Mouse (Mus musculus): ENCODE results near the gene Yap1. TPM values are rescaled to one million over a fixed set of nuclear protein-coding genes. Genes with fewer than 3 reads are reported as not detected.
A peak's percentile ranks its signal among the peaks of the same experiment; 100 is the strongest.

The Yap1 gene
- polyA plus RNA-seq, 1 experiment from 2014 or later = 69.5 TPM

DNA sequence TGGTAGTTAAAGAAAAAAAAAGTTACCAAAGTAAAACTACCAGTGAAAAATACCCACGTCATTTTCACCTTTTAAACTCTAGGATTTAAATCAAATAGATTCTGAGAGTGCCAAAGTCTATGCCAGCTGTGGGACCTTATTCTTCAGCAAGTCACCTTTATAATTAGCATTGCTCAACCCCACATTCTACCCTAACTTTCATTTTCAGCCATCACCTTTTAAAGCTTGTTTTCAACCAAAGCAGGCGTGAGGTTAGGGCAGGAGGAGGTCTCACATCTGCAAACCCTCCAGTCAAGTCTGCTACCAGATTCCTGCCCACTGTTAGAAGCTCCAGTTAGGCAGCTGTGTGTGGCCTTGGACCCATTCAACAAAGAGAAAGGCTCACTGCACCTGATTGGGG lies 32.4 kb downstream of the Yap1 start:
- H3K9ac ChIP-seq (replicated peaks) = no peak overlapping the region
- H3K36me3 ChIP-seq = peaks cover 71% of the 10 kb centered on the region
- H3K4me2 ChIP-seq = no peak overlapping the region
- H3K27me3 ChIP-seq = no peaks in the 10 kb centered on the region
- H3K9me3 ChIP-seq = no peaks in the 10 kb centered on the region
- no peak overlapping the region for H3K4me3 ChIP-seq (replicated peaks)
- H3K27ac ChIP-seq = no peak overlapping the region
- ATAC-seq (ENCODE audit: insufficient number of reproducible peaks, insufficient read depth, low FRiP score, low TSS enrichment, low read depth) = no peak
- peaks cover 3% of the 10 kb centered on the region; the same call in 1 of the 2 replicates for H3K4me1 ChIP-seq (replicated peaks)
- 63% methylated on average over 2 of the region's 2 CpGs for WGBS

DNA sequence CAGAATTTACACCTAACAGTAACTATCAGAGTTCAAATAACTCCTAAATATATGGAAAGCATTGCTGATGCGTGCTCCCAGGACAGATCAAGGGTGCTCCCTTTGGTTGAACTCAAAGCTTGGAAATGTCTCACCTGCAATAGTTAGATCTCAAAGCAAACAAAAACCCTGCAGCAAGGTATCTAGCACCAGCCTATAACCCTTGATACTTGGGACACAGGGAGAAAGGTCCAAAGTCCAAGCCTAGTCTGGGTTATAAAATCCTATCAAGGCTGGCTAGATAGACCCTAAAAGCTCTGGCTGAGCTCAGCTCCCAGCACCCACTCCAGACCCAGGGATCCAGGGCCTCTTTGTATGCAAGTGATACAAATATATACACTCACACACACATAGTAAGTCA lies 36.4 kb downstream of the Yap1 start:
- Histone ChIP-seq H3K27me3 (no peaks in the 10 kb centered on the region), H3K9ac (replicated peaks) (no peak overlapping the region), H3K4me3 (replicated peaks) (no peak overlapping the region), H3K36me3 (peaks cover 59% of the 10 kb centered on the region), H3K9me3 (no peaks in the 10 kb centered on the region), H3K4me1 (replicated peaks) (peaks cover 9% of the 10 kb centered on the region), H3K27ac (no peak overlapping the region), H3K4me2 (no peak overlapping the region)
- no peak for ATAC-seq (ENCODE audit: insufficient number of reproducible peaks, insufficient read depth, low FRiP score, low TSS enrichment, low read depth)
- WGBS = 89% methylated on average over 1 of the region's 1 CpGs

DNA sequence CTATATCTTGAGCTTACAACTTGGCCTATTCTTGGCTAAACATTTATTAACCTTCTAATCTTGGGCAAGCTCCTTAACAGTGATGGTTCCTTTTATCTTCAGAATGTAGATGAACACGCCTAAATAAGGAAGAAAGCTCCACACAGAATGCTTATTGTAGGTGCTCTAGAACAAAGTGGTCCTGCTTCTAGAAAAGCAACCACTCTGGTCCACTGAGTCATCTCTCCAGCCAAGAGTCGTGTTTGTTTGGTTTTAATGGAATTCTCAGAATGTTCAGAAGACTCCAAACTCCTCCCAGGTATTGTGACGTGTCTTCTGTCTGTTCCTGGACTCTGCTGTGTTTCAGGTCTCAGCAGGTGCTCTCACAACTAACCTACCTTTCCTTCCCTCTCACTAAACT lies 38.8 kb downstream of the Yap1 start:
- 90% methylated on average over 3 of the region's 3 CpGs for WGBS
- H3K27me3 ChIP-seq = no peaks in the 10 kb centered on the region
- peaks cover 43% of the 10 kb centered on the region; the same call in 1 of the 2 replicates for H3K36me3 ChIP-seq

GRCm38 (mm10) chr9:7963867-7964266 lies 40.5 kb downstream of the Yap1 start:
- Histone ChIP-seq H3K27me3 (no peaks in the 10 kb centered on the region), H3K9ac (replicated peaks) (no peak overlapping the region), H3K9me3 (no peaks in the 10 kb centered on the region), H3K4me3 (replicated peaks) (no peak overlapping the region), H3K4me1 (replicated peaks) (peaks cover 46% of the 10 kb centered on the region), H3K27ac (no peak overlapping the region), H3K4me2 (no peak overlapping the region), H3K36me3 (peaks cover 45% of the 10 kb centered on the region)
- ATAC-seq (ENCODE audit: insufficient number of reproducible peaks, insufficient read depth, low FRiP score, low TSS enrichment, low read depth) = no peak
- WGBS = 83% methylated on average over 2 of the region's 2 CpGs

More for the DNA sequence above, 38.8 kb downstream of the Yap1 start:
- peaks cover 30% of the 10 kb centered on the region for H3K4me1 ChIP-seq (replicated peaks)
- H3K4me2 ChIP-seq = no peak overlapping the region
- H3K9me3 ChIP-seq = no peaks in the 10 kb centered on the region
- no peak for ATAC-seq (ENCODE audit: insufficient number of reproducible peaks, insufficient read depth, low FRiP score, low TSS enrichment, low read depth)
- no peak overlapping the region for H3K27ac ChIP-seq
- no peak overlapping the region for H3K4me3 ChIP-seq (replicated peaks)
- no peak overlapping the region for H3K9ac ChIP-seq (replicated peaks)

GRCm38 (mm10) chr9:7962915-7963314 lies 41.5 kb downstream of the Yap1 start:
- no peak overlapping the region for H3K4me2 ChIP-seq
- H3K36me3 ChIP-seq = peaks cover 40% of the 10 kb centered on the region
- H3K9ac ChIP-seq (replicated peaks) = no peak overlapping the region
- H3K4me1 ChIP-seq (replicated peaks) = peaks cover 54% of the 10 kb centered on the region
- WGBS = 64% methylated on average over 7 of the region's 7 CpGs
- peak overlapping the region; percentile 84; the same call in 1 of the 2 replicates for H3K27ac ChIP-seq
- no peaks in the 10 kb centered on the region for H3K27me3 ChIP-seq
- no peaks in the 10 kb centered on the region for H3K9me3 ChIP-seq
- H3K4me3 ChIP-seq (replicated peaks) = no peak overlapping the region
- no peak for ATAC-seq (ENCODE audit: insufficient number of reproducible peaks, insufficient read depth, low FRiP score, low TSS enrichment, low read depth)

DNA sequence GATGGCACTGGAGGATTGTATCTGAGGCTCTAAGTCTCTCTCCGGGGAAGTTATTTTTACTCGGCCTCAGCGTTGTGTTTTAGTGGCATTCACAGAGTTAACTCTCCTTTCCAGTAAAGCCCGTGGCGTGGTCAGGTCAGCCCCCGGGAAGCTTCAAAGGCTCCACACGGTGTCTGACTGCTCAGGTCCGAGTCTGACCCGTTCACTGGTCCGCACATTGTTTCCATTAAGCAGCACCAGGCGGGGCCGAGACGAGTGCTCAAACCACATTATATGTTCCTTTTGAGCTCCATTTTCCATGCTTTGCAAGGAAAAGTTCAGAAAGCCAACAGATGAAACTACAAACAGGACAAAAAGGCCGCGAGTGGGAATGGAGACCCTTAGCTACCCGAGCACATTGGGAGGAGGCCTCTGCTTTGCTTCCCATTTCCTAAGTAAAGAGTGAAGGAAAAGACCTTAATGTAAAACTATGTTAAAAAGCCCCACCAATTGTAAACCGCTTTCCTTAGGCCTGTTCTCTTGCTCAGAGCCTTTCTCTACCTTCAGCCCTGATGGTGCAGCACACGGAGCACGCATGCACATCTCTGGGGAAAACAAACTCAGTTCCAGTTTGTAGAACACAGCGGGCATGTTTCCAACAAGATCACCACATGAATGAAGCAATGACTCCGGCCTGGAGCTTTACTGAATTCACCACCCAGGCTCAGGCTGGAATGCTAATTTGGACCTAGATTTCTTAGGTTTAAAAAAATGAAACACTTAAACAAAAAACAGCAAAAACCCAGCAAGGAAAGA lies 42.8 kb downstream of the Yap1 start:
- Histone ChIP-seq H3K9ac (replicated peaks) (0 out of 2 replicates have a peak overlapping the region, but pooled peaks have one; percentile 4), H3K4me1 (replicated peaks) (peaks cover 56% of the 10 kb centered on the region), H3K27me3 (no peaks in the 10 kb centered on the region), H3K4me3 (replicated peaks) (no peak overlapping the region), H3K4me2 (peak overlapping the region; percentile 37), H3K27ac (peak overlapping the region; percentile 84), H3K36me3 (peaks cover 40% of the 10 kb centered on the region), H3K9me3 (no peaks in the 10 kb centered on the region)
- ATAC-seq (ENCODE audit: insufficient number of reproducible peaks, insufficient read depth, low FRiP score, low TSS enrichment, low read depth) = peak; percentile 61
- 9% methylated on average over 21 of the region's 21 CpGs for WGBS

- peaks cover 56% of the 10 kb centered on the region for H3K4me1 ChIP-seq (replicated peaks)
- peaks cover 36% of the 10 kb centered on the region for H3K36me3 ChIP-seq
- ATAC-seq (ENCODE audit: insufficient number of reproducible peaks, insufficient read depth, low FRiP score, low TSS enrichment, low read depth) = peak; percentile 87
- peak overlapping the region; percentile 84 for H3K27ac ChIP-seq
- WGBS = 21% methylated on average over 9 of the region's 9 CpGs
- no peak overlapping the region for H3K9ac ChIP-seq (replicated peaks)
- H3K4me2 ChIP-seq = peak overlapping the region; percentile 37
- H3K4me3 ChIP-seq (replicated peaks) = no peak overlapping the region
- no peaks in the 10 kb centered on the region for H3K9me3 ChIP-seq
- H3K27me3 ChIP-seq = no peaks in the 10 kb centered on the region
Observed at GRCm38 (mm10) chr9:7960382-7960781, 44.0 kb downstream of the Yap1 start.

DNA sequence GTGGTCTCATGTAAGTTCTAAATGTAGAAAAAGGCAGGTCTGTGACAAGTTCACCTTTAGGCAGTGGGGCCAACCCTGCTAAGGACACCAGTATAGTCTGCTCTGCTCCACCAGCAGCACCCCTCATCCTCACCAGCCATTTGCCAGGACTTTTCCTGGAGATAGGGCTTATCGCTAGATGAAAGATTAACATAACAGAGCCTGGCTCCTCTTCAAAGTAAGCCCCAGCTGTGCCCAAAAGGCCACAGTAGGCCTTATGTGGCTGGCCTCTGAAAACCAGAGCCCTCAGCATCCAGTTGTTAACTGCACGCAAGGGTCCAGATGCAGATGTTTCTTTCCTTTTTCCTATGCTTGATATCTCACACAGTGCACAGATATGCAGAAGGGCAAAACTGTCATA lies 45.1 kb downstream of the Yap1 start:
- Histone ChIP-seq H3K4me1 (replicated peaks) (peaks cover 56% of the 10 kb centered on the region), H3K27me3 (no peaks in the 10 kb centered on the region), H3K36me3 (peaks cover 44% of the 10 kb centered on the region), H3K9me3 (no peaks in the 10 kb centered on the region), H3K9ac (replicated peaks) (no peak overlapping the region), H3K4me2 (no peak overlapping the region), H3K27ac (peak overlapping the region; percentile 84), H3K4me3 (replicated peaks) (no peak overlapping the region)
- no peak; the same call in 1 of the 2 replicates for ATAC-seq (ENCODE audit: insufficient number of reproducible peaks, insufficient read depth, low FRiP score, low TSS enrichment, low read depth)
- WGBS = 61% methylated on average over 2 of the region's 2 CpGs

- WGBS = 60% methylated on average over 6 of the region's 7 CpGs
- Histone ChIP-seq H3K4me3 (replicated peaks) (no peak overlapping the region), H3K9ac (replicated peaks) (no peak overlapping the region), H3K27ac (no peak overlapping the region), H3K4me1 (replicated peaks) (peaks cover 51% of the 10 kb centered on the region), H3K27me3 (no peaks in the 10 kb centered on the region), H3K4me2 (no peak overlapping the region), H3K36me3 (peaks cover 45% of the 10 kb centered on the region), H3K9me3 (no peaks in the 10 kb centered on the region)
- no peak for ATAC-seq (ENCODE audit: insufficient number of reproducible peaks, insufficient read depth, low FRiP score, low TSS enrichment, low read depth)
Observed at GRCm38 (mm10) chr9:7958025-7958593, 46.3 kb downstream of the Yap1 start.

DNA sequence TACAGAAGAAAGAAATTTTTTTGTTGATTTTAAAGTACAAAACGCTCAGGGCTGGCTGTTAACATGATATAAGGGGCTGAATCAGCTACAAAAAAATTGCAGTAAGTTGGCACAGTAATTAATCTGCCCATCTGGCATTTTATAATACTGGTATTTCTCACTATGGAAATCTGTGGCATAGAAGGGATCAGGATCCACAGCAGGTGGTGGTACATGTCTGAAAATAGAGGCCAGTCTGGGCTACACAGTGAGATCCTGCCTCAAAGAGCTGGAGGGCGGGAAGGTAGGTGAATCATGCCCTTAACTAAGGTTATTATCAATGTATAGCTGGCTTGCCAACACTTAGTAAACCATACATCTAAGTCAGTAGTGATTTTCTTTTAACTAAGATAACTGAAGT lies 47.0 kb downstream of the Yap1 start:
- Histone ChIP-seq H3K36me3 (peaks cover 52% of the 10 kb centered on the region), H3K27me3 (no peaks in the 10 kb centered on the region), H3K4me3 (replicated peaks) (no peak overlapping the region), H3K9ac (replicated peaks) (no peak overlapping the region), H3K4me2 (no peak overlapping the region), H3K27ac (no peak overlapping the region), H3K9me3 (no peaks in the 10 kb centered on the region), H3K4me1 (replicated peaks) (peaks cover 44% of the 10 kb centered on the region)
- no peak for ATAC-seq (ENCODE audit: insufficient number of reproducible peaks, insufficient read depth, low FRiP score, low TSS enrichment, low read depth)
- WGBS = 86% methylated on average over 2 of the region's 2 CpGs

DNA sequence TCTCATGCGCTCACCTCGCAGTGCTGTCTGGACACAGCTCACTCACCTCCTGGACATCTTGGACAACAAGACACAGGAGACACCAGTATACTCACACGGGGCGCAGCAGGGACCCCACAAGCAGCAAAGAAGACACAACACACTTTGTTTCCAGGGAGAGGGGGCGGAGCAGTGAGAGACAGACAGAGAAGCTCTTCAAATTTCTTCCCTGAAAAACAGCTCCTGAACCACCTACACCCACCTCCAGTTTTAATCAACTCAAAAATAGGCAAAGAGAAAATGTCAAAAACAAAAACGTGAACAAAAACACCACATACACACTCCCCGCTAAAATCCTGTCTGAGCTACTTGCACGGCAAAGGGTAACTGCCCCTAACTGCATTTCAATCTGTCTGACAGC lies 48.0 kb downstream of the Yap1 start:
- Histone ChIP-seq H3K27me3 (no peaks in the 10 kb centered on the region), H3K9me3 (no peaks in the 10 kb centered on the region), H3K9ac (replicated peaks) (no peak overlapping the region), H3K4me3 (replicated peaks) (no peak overlapping the region), H3K4me2 (no peak overlapping the region), H3K36me3 (peaks cover 60% of the 10 kb centered on the region), H3K27ac (no peak overlapping the region), H3K4me1 (replicated peaks) (peaks cover 34% of the 10 kb centered on the region)
- ATAC-seq (ENCODE audit: insufficient number of reproducible peaks, insufficient read depth, low FRiP score, low TSS enrichment, low read depth) = no peak
- WGBS = 91% methylated on average over 8 of the region's 8 CpGs

Measured in limb, embryonic 12.5 days (tissue).